Mouse (Mus musculus) lung, adult 2 months (tissue): ENCODE results near the gene Gldc.

Experiments
- CTCF ChIP-seq: fragments of 200-500 bp; IDR thresholded peaks from 2 replicates; pipeline ENCODE4 v1.5.1; 2011; ENCODE audit warnings: mild to moderate bottlenecking, low read length, control low read depth; ENCODE audit not compliant: insufficient read depth
- POLR2A ChIP-seq: fragments of 200-500 bp; IDR thresholded peaks from 2 replicates; pipeline ENCODE4 v1.6.1; 2011; ENCODE audit warnings: low read depth, mild to moderate bottlenecking, control low read depth, low read length, borderline replicate concordance; ENCODE audit errors: extremely low read depth

DNA sequence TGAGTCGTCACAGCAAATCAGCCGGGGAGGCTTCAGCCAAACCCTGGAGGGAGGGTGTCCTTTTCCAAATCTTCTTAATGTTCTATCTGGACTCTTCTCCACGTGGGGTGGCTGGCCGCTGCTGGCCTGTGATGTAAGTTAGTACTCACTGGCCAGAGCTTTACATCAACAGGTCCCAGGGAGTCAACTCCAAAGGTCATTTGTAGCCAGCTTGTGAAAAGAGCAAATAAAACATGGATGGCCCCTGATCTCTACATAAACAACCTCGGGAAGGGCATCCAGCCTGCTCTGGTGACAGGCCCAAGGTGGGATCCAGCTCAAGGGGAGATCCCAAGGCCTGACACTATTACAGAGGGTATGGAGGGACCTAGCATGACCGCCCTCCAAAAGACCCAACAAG is 19.8 kb upstream of the Gldc start:
- TF ChIP-seq CTCF (no peak), POLR2A (no peak)
